Mouse (Mus musculus) kidney, adult 2 months (tissue): Measurements from ENCODE around the gene Grm8.

Experiments used
- CTCF ChIP-seq: fragments of 200-500 bp; conservative IDR thresholded peaks from 2 replicates; pipeline ENCODE4 v1.5.1; 2011; ENCODE audit warnings: low read depth, mild to moderate bottlenecking, control low read depth, low read length, moderate library complexity, mixed read lengths; ENCODE audit not compliant: insufficient read depth, insufficient read length
- POLR2A ChIP-seq: fragments of 200-500 bp; IDR thresholded peaks from one replicate; pipeline ENCODE4 v1.6.1; 2011; ENCODE audit warnings: low read depth, low read length, control low read depth

DNA sequence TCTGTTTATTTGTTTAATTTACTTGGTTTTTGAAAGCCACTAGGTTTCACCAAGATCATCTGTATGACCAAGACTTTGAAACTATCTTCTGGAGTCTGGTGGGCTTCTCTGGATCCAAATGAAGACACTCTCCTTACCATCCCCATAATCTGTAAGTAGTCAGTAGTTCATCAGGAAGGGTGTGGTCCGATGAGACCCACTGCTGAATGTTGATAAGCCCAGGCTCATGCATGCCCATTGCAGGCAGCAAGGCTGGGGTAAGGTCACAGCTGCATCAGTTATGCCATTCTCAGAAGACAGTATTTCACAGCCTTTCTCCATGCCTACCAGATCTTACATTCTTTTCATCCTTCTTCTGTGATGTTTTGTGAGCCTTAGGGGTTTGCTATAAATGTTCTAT, 247.1 kb downstream of the Grm8 start:
- no peak for TF ChIP-seq POLR2A
- no peak for TF ChIP-seq CTCF
